Mouse (Mus musculus) WW6 (cell line): ENCODE measurements around the gene Chml.

Source experiments
- DNase-seq: peaks from one replicate; pipeline ENCODE4 v3.0.0-alpha.2; 2013; ENCODE audit warnings: low read depth, low spot score

The Chml gene

DNA sequence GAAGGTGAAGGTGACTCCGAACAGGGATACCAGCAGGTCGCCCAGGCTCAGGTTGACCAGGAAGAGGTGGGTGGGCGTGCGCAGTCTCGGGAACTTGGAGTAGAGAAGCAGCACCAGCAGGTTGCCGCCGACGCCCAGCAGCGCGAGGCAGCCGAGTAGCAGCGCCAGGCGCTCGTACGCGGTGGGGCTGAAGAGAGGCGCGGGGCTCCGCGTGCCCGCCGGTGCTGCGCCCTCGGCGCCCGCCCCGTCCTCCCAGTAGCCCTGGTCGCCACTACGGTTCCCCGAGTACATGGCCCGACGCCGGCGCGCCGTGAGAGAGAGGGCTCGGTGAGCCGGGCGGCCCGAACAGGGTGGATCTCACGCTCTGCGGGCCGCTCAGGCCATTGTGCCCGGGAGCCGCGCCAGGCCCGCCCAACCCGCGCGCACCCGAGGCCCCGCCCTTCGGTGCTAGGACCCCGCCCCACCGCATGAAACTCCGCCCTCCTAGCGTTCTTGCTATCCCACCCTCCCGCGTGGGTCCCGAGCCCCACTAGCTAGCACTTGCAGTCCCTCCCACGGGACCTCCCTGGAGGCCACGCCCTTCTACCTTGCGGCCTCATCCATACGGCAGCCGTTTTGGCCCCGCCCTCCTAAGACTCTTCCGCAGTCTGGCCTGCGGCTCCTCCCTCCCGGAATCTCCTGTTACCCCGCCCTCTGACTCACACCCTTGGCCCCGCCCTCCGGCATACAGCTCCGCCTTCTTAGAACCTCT, at the start of gene Chml, which contains the start of gene Opn3:
Gene Chml, minus strand, starts transcription at position 656 of the 751 bp plus-strand sequence.
Gene Opn3, minus strand, starts transcription at position 531 of the 751 bp plus-strand sequence.
- peak; percentile 96 for DNase-seq

- DNase-seq = no peak
Measured at GRCm38 (mm10) chr1:175725771-175726170, 33.1 kb upstream of the Chml start.

DNA sequence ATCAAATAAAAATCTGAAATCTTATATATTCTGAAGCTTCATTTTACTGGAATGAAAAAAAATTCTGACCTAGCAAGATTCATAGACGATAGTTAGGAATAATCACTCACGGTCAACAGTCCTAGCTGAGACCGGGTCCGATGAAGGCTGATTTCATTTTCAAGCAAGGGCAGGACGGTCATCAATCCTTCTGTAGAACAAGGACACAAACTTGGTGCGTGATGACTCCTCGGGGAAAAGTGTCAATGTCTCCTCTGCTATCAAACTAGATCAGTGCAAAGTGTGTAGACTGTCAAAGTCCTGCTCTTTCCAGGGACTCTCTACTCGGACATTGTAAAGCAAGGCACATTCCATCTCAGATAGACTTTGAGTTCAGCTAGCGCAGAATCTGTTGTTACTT, 24.1 kb upstream of the Chml start:
- no peak for DNase-seq

DNA sequence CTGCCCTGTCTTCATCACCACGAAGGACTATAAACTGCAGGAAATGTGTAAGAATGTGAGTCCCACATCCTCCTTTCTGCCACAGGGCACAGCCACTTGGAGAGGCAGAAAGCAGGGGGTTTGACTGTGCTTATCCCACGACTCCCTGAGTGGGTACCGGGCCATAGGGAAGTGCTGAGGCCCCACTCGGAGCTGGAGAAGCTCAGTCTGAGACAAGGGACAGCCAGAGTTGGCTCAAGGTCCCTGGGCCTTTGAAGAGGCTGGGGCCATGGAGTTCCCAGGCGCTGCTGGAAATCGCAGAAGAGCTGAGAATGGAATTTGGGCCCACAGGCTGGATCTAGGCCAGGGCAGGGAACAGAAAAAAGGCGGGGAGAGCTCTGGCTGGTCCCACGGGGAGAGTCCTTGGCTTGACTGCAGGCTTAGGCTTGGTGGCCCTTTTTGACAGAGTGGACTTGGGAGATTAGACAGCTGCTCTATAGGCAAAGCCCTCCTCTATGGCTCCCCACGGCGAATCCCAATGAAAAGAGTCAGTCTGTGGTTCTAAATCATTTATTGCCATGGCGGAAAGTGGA, 19.7 kb upstream of the Chml start:
- DNase-seq = no peak

DNA sequence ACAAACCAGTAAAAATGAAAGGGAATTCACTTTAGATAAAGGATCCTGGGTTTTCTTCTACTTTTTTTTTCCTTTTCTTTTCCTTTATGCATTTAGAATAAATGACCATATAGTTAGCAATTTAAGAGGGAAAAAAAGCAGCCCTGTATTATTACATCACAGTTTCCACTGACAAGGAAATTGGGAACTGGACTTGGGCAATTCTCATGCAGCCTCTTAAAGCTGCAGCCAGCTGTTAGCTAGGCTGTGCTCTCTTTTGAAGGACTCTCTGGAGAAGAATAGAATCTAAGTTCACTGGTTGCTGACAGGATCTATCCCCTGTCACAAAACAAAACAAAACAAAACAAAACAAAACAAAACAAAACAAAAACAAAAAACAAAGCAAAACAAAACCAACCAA, 15.3 kb upstream of the Chml start:
- no peak for DNase-seq

- DNase-seq = no peak
Measured at GRCm38 (mm10) chr1:175707599-175707998, 14.9 kb upstream of the Chml start.

GRCm38 (mm10) chr1:175701145-175701544, 8.4 kb upstream of the Chml start:
- DNase-seq = no peak

DNA sequence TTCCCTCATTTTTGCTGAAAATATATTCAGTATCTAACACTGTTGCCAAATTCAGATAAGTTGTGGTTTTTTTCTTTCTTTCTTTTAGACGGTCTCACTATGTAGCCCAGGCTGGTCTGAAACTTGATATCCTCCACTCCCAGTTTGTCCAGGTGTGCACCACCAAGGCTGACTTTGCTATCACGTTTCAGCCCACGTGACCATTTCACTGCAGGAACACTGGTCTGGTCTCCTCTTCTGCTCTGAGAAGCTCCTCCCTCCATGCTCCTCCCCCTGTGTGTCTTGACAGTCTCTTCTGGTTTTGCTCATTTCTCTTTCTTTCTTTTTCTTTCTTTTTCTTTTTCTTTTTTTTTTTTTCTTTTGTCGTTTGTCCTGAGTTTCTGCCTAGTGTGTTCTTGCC, 7.1 kb upstream of the Chml start:
- peak; percentile 47 for DNase-seq

GRCm38 (mm10) chr1:175699375-175699774, 6.7 kb upstream of the Chml start:
- no peak for DNase-seq

GRCm38 (mm10) chr1:175698293-175698692, 5.6 kb upstream of the Chml start, which contains the start of gene Wdr64:
Gene Wdr64, plus strand, starts transcription at chr1:175698593.
- DNase-seq = no peak

GRCm38 (mm10) chr1:175693429-175693960, 794 bp upstream of the Chml start:
- DNase-seq = no peak

- no peak for DNase-seq
Measured at GRCm38 (mm10) chr1:175692997-175693361, 278 bp upstream of the Chml start.

GRCm38 (mm10) chr1:175691686-175692245, 935 bp downstream of the Chml start:
- no peak for DNase-seq

GRCm38 (mm10) chr1:175680995-175681394, 11.7 kb downstream of the Chml start:
- DNase-seq = no peak

GRCm38 (mm10) chr1:175677459-175677858, 15.2 kb downstream of the Chml start:
- no peak for DNase-seq

DNA sequence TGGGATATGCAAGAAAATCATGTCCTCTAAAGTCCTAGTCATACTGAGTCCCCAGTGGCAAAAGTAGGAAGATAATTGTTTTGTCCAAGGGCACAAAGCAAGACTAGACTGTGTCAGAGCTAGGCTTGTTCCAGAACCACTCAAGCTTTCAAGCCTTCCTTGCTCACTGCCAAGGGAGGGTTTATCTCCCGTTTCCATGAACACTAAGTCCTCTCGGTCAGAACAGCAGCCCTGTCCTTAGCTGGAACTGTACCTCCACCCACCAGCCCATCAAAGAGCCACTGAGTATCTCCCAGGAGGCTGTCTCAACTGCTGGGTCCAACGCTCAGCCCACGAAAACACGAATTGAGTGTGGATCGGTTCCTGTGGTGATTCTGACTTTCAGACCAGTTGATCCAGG, 17.6 kb downstream of the Chml start:
- DNase-seq = no peak

- no peak for DNase-seq
Measured at GRCm38 (mm10) chr1:175673563-175674325, 19.0 kb downstream of the Chml start.

DNA sequence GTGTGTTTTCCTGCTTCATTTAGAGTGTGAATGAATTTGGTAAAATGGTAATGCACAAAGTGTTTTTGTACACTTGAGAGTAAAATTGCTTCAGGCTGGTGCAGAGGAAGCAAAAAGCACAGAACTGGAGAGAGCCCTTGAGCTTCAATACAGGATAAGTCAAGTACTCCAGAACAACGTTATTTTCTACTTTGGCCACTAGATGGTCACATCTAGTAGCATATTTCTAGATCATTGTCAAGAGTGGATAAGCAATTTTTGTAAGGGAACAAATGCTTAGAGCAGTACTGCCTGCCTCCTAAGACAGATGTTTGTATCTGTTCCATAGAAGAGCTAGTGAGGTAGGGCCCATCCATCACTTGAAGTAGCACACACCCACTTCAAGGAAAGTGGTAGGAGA, 21.1 kb downstream of the Chml start:
- DNase-seq = no peak

DNA sequence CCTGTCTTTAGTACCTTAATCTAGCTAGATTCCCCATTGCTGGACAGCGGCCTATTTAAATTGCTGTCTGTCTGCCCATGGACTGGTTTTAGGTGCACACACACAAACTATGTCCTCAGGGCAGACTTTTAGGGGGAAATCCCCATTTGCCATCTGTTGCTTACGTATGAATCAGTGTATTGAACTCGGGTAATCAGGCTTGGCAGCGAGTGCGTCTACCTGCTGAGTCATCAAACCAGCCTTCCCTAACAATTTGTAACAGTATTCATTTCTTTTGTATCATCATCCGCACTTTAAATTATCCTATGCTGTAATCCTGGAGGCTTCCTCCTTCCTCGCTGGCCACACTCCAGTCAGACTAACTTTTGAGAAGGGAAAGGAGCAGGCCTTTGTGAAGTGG, 22.7 kb downstream of the Chml start:
- no peak for DNase-seq

GRCm38 (mm10) chr1:175669456-175669855, 23.2 kb downstream of the Chml start:
- DNase-seq = no peak

GRCm38 (mm10) chr1:175668666-175669405, 23.9 kb downstream of the Chml start:
- no peak for DNase-seq
